Mouse (Mus musculus) liver, adult 2 months (tissue): ENCODE measurements around the gene Syf2. TPM values are rescaled to one million over a fixed set of nuclear protein-coding genes. Genes with fewer than 3 reads are reported as not detected.

ENCODE experiments used
- DNase-seq: peaks from one replicate; pipeline ENCODE4 v3.0.0-alpha.2; 2011; ENCODE audit warnings: low read depth, low spot score; ENCODE audit errors: extremely low read depth
- H3K27ac ChIP-seq: fragments of 200-500 bp; replicated peaks from 2 replicates; pipeline ENCODE4 v1.5.1; 2012; ENCODE audit warnings: low read depth, mild to moderate bottlenecking, control low read depth, inconsistent platforms, low read length; ENCODE audit not compliant: insufficient read depth
- H3K27me3 ChIP-seq: fragments of 200-500 bp; 2 replicates; pipeline ENCODE4 v1.6.1; 2012; ENCODE audit warnings: mild to moderate bottlenecking, moderate library complexity, low read length, inconsistent platforms; ENCODE audit not compliant: control insufficient read depth, insufficient read depth
- H3K36me3 ChIP-seq: fragments of 200-500 bp; 2 replicates; pipeline ENCODE4 v1.6.1; 2012; ENCODE audit warnings: low read length, inconsistent platforms; ENCODE audit not compliant: control insufficient read depth, insufficient read depth
- H3K4me1 ChIP-seq: fragments of 200-500 bp; 2 replicates; pipeline ENCODE4 v1.6.1; 2011; ENCODE audit warnings: low read length; ENCODE audit not compliant: control insufficient read depth, insufficient read depth
- H3K4me3 ChIP-seq: fragments of 200-500 bp; 2 replicates; pipeline ENCODE4 v1.5.1; 2011; ENCODE audit warnings: low read depth, mild to moderate bottlenecking, control low read depth, low read length, moderate library complexity; ENCODE audit not compliant: insufficient read depth
- H3K79me2 ChIP-seq: fragments of 200-500 bp; 2 replicates; pipeline ENCODE4 v1.6.1; 2012; ENCODE audit warnings: inconsistent platforms, mild to moderate bottlenecking, low read length, moderate library complexity; ENCODE audit not compliant: control insufficient read depth, insufficient read depth
- H3K9ac ChIP-seq: fragments of 200-500 bp; 2 replicates; pipeline ENCODE4 v1.6.1; 2012; ENCODE audit warnings: low read depth, mild to moderate bottlenecking, control low read depth, inconsistent platforms, low read length
- CTCF ChIP-seq: fragments of 200-500 bp; IDR thresholded peaks from 2 replicates; pipeline ENCODE4 v1.5.1; 2011; ENCODE audit warnings: low read depth, low read length, control low read depth
- POLR2A ChIP-seq: fragments of 200-500 bp; IDR thresholded peaks from 2 replicates; pipeline ENCODE4 v1.6.1; 2011; ENCODE audit warnings: low read length, control low read depth; ENCODE audit not compliant: insufficient read depth; ENCODE audit errors: extremely low read depth
- WGBS: fragments of 180-500 bp; shearing (Covaris S2); methylation state at CpG from one replicate; pipeline ENCODE4 v1.1.7; 2018; 5-methylcytosine and 5-hydroxymethylcytosine counted together
- polyA plus RNA-seq: library from polyadenylated mRNA; depleted of rRNA; stranded (reverse); fragments of >200 nt; gene quantifications from 2 replicates; pipeline ENCODE4 v1.2.3, GENCODE M21; 2012
- total RNA-seq: library from RNA; depleted of rRNA; stranded (reverse); fragments of >200 nt; gene quantifications from 2 replicates; pipeline ENCODE4 v1.2.3, GENCODE M21; 2014

Syf2 gene
- total and polyA plus RNA-seq, 2 experiments = 11.8 to 48.0 TPM

DNA sequence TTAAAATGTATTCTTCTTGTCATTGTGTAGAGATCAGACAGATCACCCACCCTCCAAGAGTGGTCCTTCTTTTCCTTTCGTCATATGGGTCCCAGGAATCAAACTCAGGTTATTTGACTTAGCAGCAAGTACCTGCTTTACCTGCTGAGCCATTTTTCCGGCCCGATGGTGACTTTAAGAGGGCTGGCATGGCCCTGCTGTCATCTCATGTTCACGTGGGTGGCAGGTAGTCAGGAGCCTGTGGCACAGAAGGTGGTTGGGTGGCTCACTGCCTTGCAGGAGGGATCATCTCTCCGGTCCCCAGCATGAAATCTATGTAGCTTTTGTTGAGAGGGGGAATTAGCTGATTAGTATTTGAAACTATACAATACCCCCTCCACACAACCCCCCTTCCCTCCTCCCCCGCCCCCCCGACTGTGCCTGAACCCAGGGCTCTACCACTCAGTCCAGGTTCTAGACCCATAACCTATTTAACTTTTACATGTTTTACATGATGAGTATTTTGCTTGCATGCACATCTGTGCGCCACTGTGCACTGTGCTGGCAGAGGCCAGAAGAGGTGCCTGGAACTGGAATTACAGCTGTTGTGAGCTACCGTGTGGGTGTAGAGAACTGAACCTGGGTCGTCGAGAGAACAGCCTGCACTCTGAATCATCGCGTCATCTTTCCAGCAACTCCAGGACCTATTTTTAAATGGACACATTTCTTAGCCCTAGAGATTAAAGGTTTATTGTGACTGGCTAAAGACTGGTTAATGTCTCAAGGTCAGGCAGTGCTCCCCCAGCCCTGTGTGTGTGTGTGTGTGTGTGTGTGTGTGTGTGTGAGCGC, 15.3 kb upstream of the Syf2 start:
- Histone ChIP-seq H3K27ac (peak overlapping the region; percentile 94), H3K4me1 (peaks cover 12% of the 10 kb centered on the region; the same call in 1 of the 2 replicates), H3K9ac (peak overlapping the region; percentile 56), H3K36me3 (peaks cover 5% of the 10 kb centered on the region; the same call in 1 of the 2 replicates), H3K79me2 (peaks cover 5% of the 10 kb centered on the region; the same call in 1 of the 2 replicates), H3K4me3 (peak overlapping the region; percentile 25), H3K27me3 (no peaks in the 10 kb centered on the region)
- DNase-seq = peak; percentile 85
- no peak for TF ChIP-seq CTCF
- TF ChIP-seq POLR2A = no peak
- 34% methylated on average over 14 of the region's 14 CpGs for WGBS

- TF ChIP-seq POLR2A (no peak), CTCF (no peak)
- Histone ChIP-seq H3K4me1 (peaks cover 12% of the 10 kb centered on the region; the same call in 1 of the 2 replicates), H3K27ac (peak overlapping the region; percentile 80), H3K79me2 (peaks cover 5% of the 10 kb centered on the region; the same call in 1 of the 2 replicates), H3K27me3 (no peaks in the 10 kb centered on the region), H3K4me3 (peak overlapping the region; percentile 28; the same call in 1 of the 2 replicates), H3K9ac (0 out of 2 replicates have a peak overlapping the region, but pooled peaks have one; percentile 44), H3K36me3 (peaks cover 2% of the 10 kb centered on the region; the same call in 1 of the 2 replicates)
- 76% methylated on average over 3 of the region's 3 CpGs for WGBS
- peak; percentile 33 for DNase-seq
Measured at GRCm38 (mm10) chr4:134917194-134917593, 13.5 kb upstream of the Syf2 start.

GRCm38 (mm10) chr4:134918381-134918780, 12.3 kb upstream of the Syf2 start:
- Histone ChIP-seq H3K27me3 (no peaks in the 10 kb centered on the region), H3K79me2 (0 out of 2 replicates have a peak, but pooled peaks cover under 1% of the 10 kb centered on the region), H3K36me3 (no peaks in the 10 kb centered on the region), H3K27ac (peak overlapping the region; percentile 80), H3K4me3 (peak overlapping the region; percentile 49), H3K4me1 (peaks cover 10% of the 10 kb centered on the region; the same call in 1 of the 2 replicates), H3K9ac (peak overlapping the region; percentile 61)
- under 1% methylated on average over 7 of the region's 7 CpGs for WGBS
- peak; percentile 100 for DNase-seq
- TF ChIP-seq CTCF = no peak
- TF ChIP-seq POLR2A = no peak

GRCm38 (mm10) chr4:134919733-134920540, 10.8 kb upstream of the Syf2 start:
- peaks cover 10% of the 10 kb centered on the region; the same call in 1 of the 2 replicates for H3K4me1 ChIP-seq
- peaks cover 10% of the 10 kb centered on the region for H3K79me2 ChIP-seq
- no peaks in the 10 kb centered on the region for H3K27me3 ChIP-seq
- TF ChIP-seq POLR2A (no peak), CTCF (no peak)
- H3K9ac ChIP-seq = no peak overlapping the region
- no peak overlapping the region for H3K4me3 ChIP-seq
- peak; percentile 53 for DNase-seq
- H3K36me3 ChIP-seq = peaks cover 4% of the 10 kb centered on the region
- 60% methylated on average over 12 of the region's 12 CpGs for WGBS
- H3K27ac ChIP-seq = no peak overlapping the region

DNA sequence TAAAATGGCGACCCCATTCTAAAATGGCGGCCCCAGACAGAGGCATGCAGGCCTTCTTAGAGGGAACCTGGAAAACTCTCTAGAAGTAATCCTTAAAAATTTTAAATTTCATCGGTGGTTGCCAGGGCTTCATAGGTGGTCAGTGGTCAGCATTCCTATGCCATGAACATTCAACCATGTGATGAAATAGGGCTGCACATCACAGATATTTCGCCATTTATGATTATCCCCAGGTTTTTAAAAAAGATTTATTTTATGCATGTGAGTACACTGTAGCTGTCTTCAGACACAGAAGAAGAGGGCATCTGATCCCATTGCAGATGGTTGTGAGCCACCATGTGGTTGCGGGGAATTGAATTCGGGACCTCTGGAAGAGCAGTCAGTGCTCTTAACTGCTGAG, 10.1 kb upstream of the Syf2 start:
- TF ChIP-seq CTCF (no peak), POLR2A (no peak)
- H3K79me2 ChIP-seq = peaks cover 10% of the 10 kb centered on the region
- DNase-seq = no peak
- H3K27ac ChIP-seq = no peak overlapping the region
- no peaks in the 10 kb centered on the region for H3K27me3 ChIP-seq
- H3K9ac ChIP-seq = no peak overlapping the region
- no peak overlapping the region for H3K4me3 ChIP-seq
- 96% methylated on average over 6 of the region's 6 CpGs for WGBS
- peaks cover 10% of the 10 kb centered on the region for H3K36me3 ChIP-seq
- peaks cover 7% of the 10 kb centered on the region; the same call in 1 of the 2 replicates for H3K4me1 ChIP-seq
